Mouse (Mus musculus) megakaryocyte, adult 5-6 weeks (primary cell): Measurements from ENCODE around the gene Vmn1r36. TPM values are rescaled to one million over a fixed set of nuclear protein-coding genes. Genes with fewer than 3 reads are reported as not detected.
"Not testable (repeated sequence)": the region's sequence is repeated elsewhere in the genome, so short reads cannot be mapped to it uniquely, and the experiment has no call there.

Experiments used
- ATAC-seq: 2 replicates; pipeline ENCODE4 v1.8.0; 2016; ENCODE audit warnings: mild to moderate bottlenecking, inconsistent platforms; ENCODE audit not compliant: poor library complexity, severe bottlenecking
- total RNA-seq, 2 experiments: library from RNA; stranded (forward) in 1 of 2; stranded (reverse) in 1 of 2; fragments of 153-499, 151-499 nt in 1 of 2; fragments of 221-1000, 200-1000 nt in 1 of 2; gene quantifications; 2 replicates each; pipeline versions ENCODE4 v1.2.3 to v1.2.4; 2015 to 2017

Vmn1r36 gene
- total RNA-seq (2015) (not detected in 2 replicates), total RNA-seq (2017) (not detected in 2 replicates)

GRCm38 (mm10) chr6:66719068-66719467 lies at the start of gene Vmn1r36:
Gene Vmn1r36 (minus strand): TSS chr6:66719168.
- not testable (repeated sequence) for ATAC-seq

GRCm38 (mm10) chr6:66729082-66729481 lies 10.1 kb upstream of the Vmn1r36 start, which contains the start of gene Vmn1r37:
Gene Vmn1r37 (plus strand): TSS chr6:66729382.
- ATAC-seq = not testable (repeated sequence)

GRCm38 (mm10) chr6:66713854-66714253 lies 5.1 kb downstream of the Vmn1r36 start:
- ATAC-seq = no peak

DNA sequence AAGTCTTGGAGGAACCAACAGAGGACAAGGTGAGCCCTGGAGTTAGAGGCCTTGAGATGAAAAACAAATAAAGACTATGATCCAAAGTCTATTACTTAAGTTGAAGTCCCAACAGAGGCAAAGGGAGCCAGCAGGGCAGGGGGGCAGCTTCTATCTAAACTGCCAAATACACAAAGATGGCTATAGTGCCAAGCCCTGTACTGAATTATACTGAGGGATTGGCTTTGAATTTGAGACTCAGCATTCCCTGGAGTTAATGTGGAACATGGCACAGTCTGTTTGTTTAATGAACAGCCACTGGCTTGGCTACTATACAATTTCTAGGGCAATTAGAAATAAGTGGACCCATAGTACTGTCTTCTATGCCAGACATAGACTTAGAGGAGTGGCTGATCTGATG lies 10.1 kb downstream of the Vmn1r36 start:
- ATAC-seq = no peak

DNA sequence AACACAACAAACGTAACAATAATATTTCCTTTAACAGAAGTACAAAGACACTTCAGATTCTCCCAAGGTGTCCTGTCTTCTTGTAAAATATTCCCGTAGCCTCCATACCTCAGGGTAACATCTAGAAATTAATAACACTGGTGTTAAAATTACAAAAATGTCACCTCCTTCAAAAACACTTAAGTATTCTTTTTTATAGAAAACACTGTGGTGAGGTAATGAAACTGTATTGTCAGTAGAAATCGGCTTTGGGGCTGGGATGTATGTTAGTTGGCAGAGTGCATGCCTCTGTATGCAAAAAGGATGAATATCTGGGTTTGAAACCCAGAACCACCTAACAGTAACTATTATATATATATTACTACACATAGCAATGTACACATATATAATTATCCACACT lies 33.2 kb downstream of the Vmn1r36 start, which contains the start of gene Vmn1r35:
Vmn1r35 (minus strand) TSS at position 101 of the 400 bp plus-strand sequence.
- ATAC-seq = no peak

Other genes with a start within 250 kb of the Vmn1r36 start
- 156 and 172 TPM in 2 replicates for gene Mad2l1, start 183.8 kb downstream of the Vmn1r36 start, total RNA-seq (2015)
- 112 and 113 TPM in 2 replicates for gene Mad2l1, start 183.8 kb downstream of the Vmn1r36 start, total RNA-seq (2017)
- not detected in 2 replicates for gene Vmn1r32, start 159.1 kb downstream of the Vmn1r36 start, total RNA-seq (2015)
- gene Vmn1r32, start 159.1 kb downstream of the Vmn1r36 start, total RNA-seq (2017) = not detected in 2 replicates
- not detected in 2 replicates for gene Vmn1r33, start 100.9 kb downstream of the Vmn1r36 start, total RNA-seq (2015)
- gene Vmn1r33, start 100.9 kb downstream of the Vmn1r36 start, total RNA-seq (2017) = not detected in 2 replicates
- gene Vmn1r34, start 75.3 kb downstream of the Vmn1r36 start, total RNA-seq (2015) = not detected in 2 replicates
- gene Vmn1r34, start 75.3 kb downstream of the Vmn1r36 start, total RNA-seq (2017) = not detected in 2 replicates
- not detected in 2 replicates for gene Vmn1r35, start 33.3 kb downstream of the Vmn1r36 start, total RNA-seq (2015)
- gene Vmn1r35, start 33.3 kb downstream of the Vmn1r36 start, total RNA-seq (2017) = not detected in 2 replicates
- not detected in 2 replicates for gene Vmn1r37, start 10.2 kb upstream of the Vmn1r36 start, total RNA-seq (2015)
- gene Vmn1r37, start 10.2 kb upstream of the Vmn1r36 start, total RNA-seq (2017) = not detected in 2 replicates
- gene Vmn1r38, start 63.5 kb upstream of the Vmn1r36 start, total RNA-seq (2015) = not detected in 2 replicates
- not detected in 2 replicates for gene Vmn1r38, start 63.5 kb upstream of the Vmn1r36 start, total RNA-seq (2017)
- gene Vmn1r39, start 91.4 kb upstream of the Vmn1r36 start, total RNA-seq (2015) = not detected in 2 replicates
- gene Vmn1r39, start 91.4 kb upstream of the Vmn1r36 start, total RNA-seq (2017) = not detected in 2 replicates
- 61.0 and 78.1 TPM in 2 replicates for gene Gng12, start 177.2 kb upstream of the Vmn1r36 start, total RNA-seq (2015)
- gene Gng12, start 177.2 kb upstream of the Vmn1r36 start, total RNA-seq (2017) = 42.9 and 63.5 TPM in 2 replicates